Mouse (Mus musculus) thymus, postnatal 0 days (tissue): ENCODE results near the gene Wdr27. TPM values are rescaled to one million over a fixed set of nuclear protein-coding genes. Genes with fewer than 3 reads are reported as not detected.
"Not testable (repeated sequence)": the region's sequence is repeated elsewhere in the genome, so short reads cannot be mapped to it uniquely, and the experiment has no call there.

Experiments
- DNase-seq: peaks from one replicate; pipeline ENCODE4 v3.0.0-alpha.2; 2015; ENCODE audit warnings: low spot score
- polyA plus RNA-seq: library from polyadenylated mRNA; unstranded; fragments of >200 nt; fragmentation: Nextera tagmentation; extraction: Ambion mirVana; gene quantifications from 2 replicates; pipeline ENCODE4 v1.2.1, GENCODE M21; 2015

Gene Wdr27
- 16.1 and 21.3 TPM in 2 replicates for polyA plus RNA-seq

GRCm38 (mm10) chr17:14943009-14943728 lies at the start of gene Wdr27, which contains the start of gene 1600012H06Rik:
Wdr27 (minus strand) TSS chr17:14943158.
1600012H06Rik (plus strand) TSS chr17:14943184.
- DNase-seq: peak; percentile 99

GRCm38 (mm10) chr17:14992522-14993138 lies 49.7 kb upstream of the Wdr27 start:
- DNase-seq: not testable (repeated sequence)

GRCm38 (mm10) chr17:14990116-14990702 lies 47.3 kb upstream of the Wdr27 start:
- DNase-seq: not testable (repeated sequence)

GRCm38 (mm10) chr17:14978362-14979038 lies 35.5 kb upstream of the Wdr27 start, which contains the start of the genes 9030025P20Rik and Gm3417:
9030025P20Rik (plus strand) TSS chr17:14978468.
Gm3417 (minus strand) TSS chr17:14978790.
- DNase-seq: not testable (repeated sequence)

- not testable (repeated sequence) for DNase-seq
Measured at GRCm38 (mm10) chr17:14977718-14978361, 34.9 kb upstream of the Wdr27 start.

- not testable (repeated sequence) for DNase-seq
Measured at GRCm38 (mm10) chr17:14968373-14968913, 25.5 kb upstream of the Wdr27 start.

- not testable (repeated sequence) for DNase-seq
Measured at GRCm38 (mm10) chr17:14961557-14962154, 18.7 kb upstream of the Wdr27 start.

- DNase-seq: peak; percentile 37
Measured at GRCm38 (mm10) chr17:14960951-14961556, 18.1 kb upstream of the Wdr27 start, which contains the start of gene Phf10. Phf10 (minus strand) TSS chr17:14961273.

- DNase-seq: peak; percentile 13
Measured at GRCm38 (mm10) chr17:14960520-14960919, 17.6 kb upstream of the Wdr27 start.

GRCm38 (mm10) chr17:14959979-14960378 lies 17.0 kb upstream of the Wdr27 start:
- peak; percentile 16 for DNase-seq

GRCm38 (mm10) chr17:14958686-14959327 lies 15.8 kb upstream of the Wdr27 start:
- DNase-seq: peak; percentile 46

- no peak for DNase-seq
Measured at GRCm38 (mm10) chr17:14953452-14953851, 10.5 kb upstream of the Wdr27 start.

- DNase-seq: no peak
Measured at GRCm38 (mm10) chr17:14949161-14949827, 6.3 kb upstream of the Wdr27 start.

- DNase-seq: no peak
Measured at GRCm38 (mm10) chr17:14944551-14944950, 1.6 kb upstream of the Wdr27 start.

GRCm38 (mm10) chr17:14943729-14944059 lies 736 bp upstream of the Wdr27 start:
- peak; percentile 5 for DNase-seq

GRCm38 (mm10) chr17:14942181-14942580 lies 777 bp downstream of the Wdr27 start:
- DNase-seq: not testable (repeated sequence)

- DNase-seq: no peak
Measured at GRCm38 (mm10) chr17:14935841-14936605, 6.9 kb downstream of the Wdr27 start.

- not testable (repeated sequence) for DNase-seq
Measured at GRCm38 (mm10) chr17:14935280-14935679, 7.7 kb downstream of the Wdr27 start.
